Mouse (Mus musculus) midbrain, embryonic 14.5 days (tissue): Measurements from ENCODE around the gene Pde4a. TPM values are rescaled to one million over a fixed set of nuclear protein-coding genes. Genes with fewer than 3 reads are reported as not detected.

Experiments
- ATAC-seq: fragments of 200-750 bp; cut with Nextera tagmentation; 2 replicates; pipeline ENCODE4 v1.8.0; 2017; ENCODE audit warnings: moderate number of reproducible peaks, moderate library complexity; ENCODE audit not compliant: low FRiP score, low TSS enrichment
- DNase-seq: peaks from one replicate; pipeline ENCODE4 v3.0.0-alpha.2; 2015
- H3K27ac ChIP-seq: fragments of 300-500 bp; sonication (generic); replicated peaks from 2 replicates; pipeline ENCODE4 v1.5.1; 2014; ENCODE audit warnings: mild to moderate bottlenecking, low read depth, low read length, moderate library complexity
- H3K27me3 ChIP-seq: fragments of 300-500 bp; sonication (generic); 2 replicates; pipeline ENCODE4 v1.6.1; 2014; ENCODE audit warnings: low read length, control low read depth, mixed read lengths; ENCODE audit not compliant: control insufficient read depth, insufficient read depth
- H3K36me3 ChIP-seq: fragments of 300-500 bp; sonication (generic); 2 replicates; pipeline ENCODE4 v1.6.1; 2014; ENCODE audit warnings: low read length, control low read depth; ENCODE audit not compliant: control insufficient read depth, insufficient read depth
- H3K4me1 ChIP-seq: fragments of 300-500 bp; sonication (generic); 2 replicates; pipeline ENCODE4 v1.6.1; 2014; ENCODE audit warnings: mild to moderate bottlenecking, antibody characterized with exemption, low read length, control low read depth; ENCODE audit not compliant: control insufficient read depth, insufficient read depth
- H3K4me2 ChIP-seq: fragments of 300-500 bp; sonication (generic); 2 replicates; pipeline ENCODE4 v1.6.1; 2014; ENCODE audit warnings: mild to moderate bottlenecking, low read length, moderate library complexity
- H3K4me3 ChIP-seq: fragments of 300-500 bp; sonication (generic); replicated peaks from 2 replicates; pipeline ENCODE4 v1.5.1; 2014; ENCODE audit warnings: low read depth, low read length
- H3K9ac ChIP-seq: fragments of 300-500 bp; sonication (generic); replicated peaks from 2 replicates; pipeline ENCODE4 v1.6.1; 2014; ENCODE audit warnings: mild to moderate bottlenecking, low read length, moderate library complexity
- H3K9me3 ChIP-seq: fragments of 300-500 bp; sonication (generic); 2 replicates; pipeline ENCODE4 v1.6.1; 2016; ENCODE audit warnings: low read length, control low read depth, mixed read lengths; ENCODE audit not compliant: control insufficient read depth
- WGBS: fragments of 180-500 bp; shearing (Covaris S2); extraction: QIAGEN DNeasy Blood & Tissue Kit; methylation state at CpG from one replicate; pipeline ENCODE4 v1.1.7; 2014; 5-methylcytosine and 5-hydroxymethylcytosine counted together
- polyA plus RNA-seq: library from polyadenylated mRNA; unstranded; fragments of >200 nt; fragmentation: Nextera tagmentation; extraction: Ambion mirVana; gene quantifications from 2 replicates; pipeline ENCODE4 v1.2.1, GENCODE M21; 2014

The Pde4a gene
- polyA plus RNA-seq, 1 experiment from 2014 or later: 28.4 TPM

DNA sequence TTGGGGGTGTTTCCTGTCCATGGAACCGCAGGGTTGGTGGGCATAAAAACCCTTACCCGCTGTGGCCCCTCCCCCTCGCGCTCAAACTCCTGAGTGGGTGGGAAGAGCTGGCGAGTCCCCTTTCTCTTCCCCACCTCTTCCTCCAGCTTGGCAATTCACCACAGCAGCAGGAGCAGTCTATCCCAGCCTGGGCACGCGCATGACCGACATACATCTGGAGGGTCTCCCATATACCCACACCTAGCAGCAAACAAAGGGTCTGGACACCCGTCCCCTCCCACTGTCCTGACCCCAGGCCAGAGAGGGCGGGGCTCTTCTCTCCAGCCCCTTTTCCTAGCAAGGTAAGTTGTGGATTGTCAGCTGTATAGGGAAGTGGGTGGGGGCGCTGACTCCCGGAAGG lies 12.2 kb upstream of the Pde4a start:
- DNase-seq (no peak), ATAC-seq (no peak)
- Histone ChIP-seq H3K36me3 (no peaks in the 10 kb centered on the region), H3K27me3 (peaks cover 9% of the 10 kb centered on the region; the same call in 1 of the 2 replicates), H3K4me1 (peaks cover 10% of the 10 kb centered on the region), H3K9ac (no peak overlapping the region), H3K9me3 (no peaks in the 10 kb centered on the region), H3K4me2 (peak overlapping the region; percentile 30), H3K4me3 (0 out of 2 replicates have a peak overlapping the region, but pooled peaks have one; percentile 7), H3K27ac (no peak overlapping the region)
- WGBS: 9% methylated on average over 12 of the region's 12 CpGs

DNA sequence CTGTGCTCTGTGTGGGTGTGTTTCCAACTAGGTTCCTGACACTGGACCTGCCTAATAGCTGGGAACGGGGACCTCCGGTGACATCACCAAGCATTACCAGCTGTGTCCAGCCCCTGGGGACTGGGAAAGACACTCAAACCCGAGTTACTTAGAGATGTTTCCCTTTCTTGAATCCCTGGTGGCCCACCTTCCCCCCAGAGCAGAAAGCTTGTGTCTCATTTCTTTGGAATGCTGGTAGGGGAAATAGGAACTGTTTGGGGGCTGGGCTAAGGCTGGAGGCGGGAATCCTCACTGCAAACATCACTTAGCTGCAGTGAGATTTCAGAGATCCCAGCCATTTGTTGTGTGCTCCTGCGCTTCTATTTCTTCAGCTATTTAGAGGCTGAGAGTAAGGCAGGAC lies 11.7 kb upstream of the Pde4a start:
- no peak overlapping the region for H3K4me3 ChIP-seq

GRCm38 (mm10) chr9:21154787-21155186 lies 10.7 kb upstream of the Pde4a start:
- 83% methylated on average over 3 of the region's 3 CpGs for WGBS
- Histone ChIP-seq H3K4me2 (no peak overlapping the region), H3K9ac (no peak overlapping the region), H3K4me1 (no peaks in the 10 kb centered on the region), H3K27me3 (peaks cover 9% of the 10 kb centered on the region; the same call in 1 of the 2 replicates), H3K4me3 (no peak overlapping the region), H3K27ac (no peak overlapping the region), H3K9me3 (no peaks in the 10 kb centered on the region), H3K36me3 (no peaks in the 10 kb centered on the region)
- ATAC-seq (no peak), DNase-seq (no peak)

More for the DNA sequence above, 11.7 kb upstream of the Pde4a start:
- peaks cover 9% of the 10 kb centered on the region; the same call in 1 of the 2 replicates for H3K27me3 ChIP-seq
- no peak overlapping the region for H3K9ac ChIP-seq
- H3K4me1 ChIP-seq: peaks cover 5% of the 10 kb centered on the region
- no peaks in the 10 kb centered on the region for H3K36me3 ChIP-seq
- WGBS: 19% methylated on average over 5 of the region's 5 CpGs
- DNase-seq: no peak
- ATAC-seq: no peak
- no peaks in the 10 kb centered on the region for H3K9me3 ChIP-seq
- peak overlapping the region; percentile 30 for H3K4me2 ChIP-seq
- H3K27ac ChIP-seq: no peak overlapping the region

GRCm38 (mm10) chr9:21161209-21161909 lies 4.2 kb upstream of the Pde4a start:
- ATAC-seq (peak; percentile 58; the same call in 1 of the 2 replicates), DNase-seq (peak; percentile 93)
- Histone ChIP-seq H3K4me3 (peak overlapping the region; percentile 45), H3K9me3 (no peaks in the 10 kb centered on the region), H3K9ac (peak overlapping the region; percentile 65), H3K4me1 (no peaks in the 10 kb centered on the region; the same call in 1 of the 2 replicates), H3K27ac (no peak overlapping the region), H3K27me3 (peaks cover 45% of the 10 kb centered on the region), H3K36me3 (no peaks in the 10 kb centered on the region), H3K4me2 (peak overlapping the region; percentile 66)
- under 1% methylated on average over 52 of the region's 52 CpGs for WGBS

- Histone ChIP-seq H3K9ac (no peak overlapping the region), H3K4me3 (no peak overlapping the region), H3K27me3 (peaks cover 55% of the 10 kb centered on the region), H3K27ac (no peak overlapping the region), H3K9me3 (no peaks in the 10 kb centered on the region), H3K36me3 (no peaks in the 10 kb centered on the region), H3K4me2 (no peak overlapping the region), H3K4me1 (no peaks in the 10 kb centered on the region; the same call in 1 of the 2 replicates)
- DNase-seq (no peak), ATAC-seq (no peak)
- WGBS: 34% methylated on average over 11 of the region's 11 CpGs
These were observed 2.1 kb upstream of the Pde4a start for GRCm38 (mm10) chr9:21163086-21164050.

DNA sequence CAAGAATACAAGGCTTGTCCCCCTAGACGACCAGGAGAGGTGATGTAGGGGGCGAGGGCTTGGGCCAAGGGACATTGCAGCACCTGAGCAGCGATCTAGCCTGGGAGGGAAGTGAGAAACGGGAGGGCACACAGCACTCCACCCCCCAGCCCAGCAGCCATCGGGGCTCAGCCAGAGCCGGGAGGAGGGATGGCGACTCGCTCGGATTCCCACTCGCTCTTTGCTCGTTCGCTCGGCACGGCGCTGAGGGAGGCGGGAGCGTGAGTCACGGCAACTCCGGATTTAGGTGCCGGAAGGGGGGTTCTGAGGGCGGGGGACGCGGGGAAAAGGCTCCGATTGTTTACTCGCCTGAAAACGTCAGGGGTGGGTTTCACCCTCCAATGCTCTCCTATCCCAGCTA lies 1.4 kb upstream of the Pde4a start:
- H3K4me1 ChIP-seq: no peaks in the 10 kb centered on the region; the same call in 1 of the 2 replicates
- H3K4me3 ChIP-seq: no peak overlapping the region
- no peak for ATAC-seq
- H3K27ac ChIP-seq: no peak overlapping the region
- 1% methylated on average over 26 of the region's 26 CpGs for WGBS
- no peak for DNase-seq
- H3K27me3 ChIP-seq: peaks cover 55% of the 10 kb centered on the region
- no peaks in the 10 kb centered on the region for H3K9me3 ChIP-seq
- H3K4me2 ChIP-seq: peak overlapping the region; percentile 36
- no peaks in the 10 kb centered on the region for H3K36me3 ChIP-seq
- H3K9ac ChIP-seq: no peak overlapping the region

DNA sequence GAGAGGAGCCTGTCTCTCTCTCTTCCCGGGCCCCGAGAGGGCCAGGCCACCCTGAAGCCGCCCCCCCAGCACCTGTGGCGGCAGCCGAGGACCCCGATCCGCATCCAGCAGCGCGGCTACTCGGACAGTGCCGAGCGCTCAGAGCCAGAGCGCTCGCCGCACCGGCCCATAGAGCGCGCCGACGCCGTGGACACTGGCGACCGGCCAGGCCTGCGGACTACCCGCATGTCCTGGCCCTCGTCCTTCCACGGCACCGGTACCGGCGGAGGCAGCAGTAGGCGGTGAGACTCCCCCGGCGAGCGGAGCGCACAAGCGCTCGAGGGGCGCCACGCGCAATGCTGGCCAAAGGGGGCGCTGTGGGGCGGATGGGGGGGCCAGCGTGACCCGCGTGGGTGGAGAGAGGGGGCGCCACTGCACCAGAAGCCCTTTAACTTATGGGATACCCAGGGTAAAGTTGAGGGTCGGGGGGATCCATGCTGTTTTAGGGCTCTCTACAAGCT lies 488 bp downstream of the Pde4a start:
- Histone ChIP-seq H3K27me3 (peaks cover 55% of the 10 kb centered on the region), H3K9me3 (no peaks in the 10 kb centered on the region), H3K4me2 (peak overlapping the region; percentile 63), H3K9ac (peak overlapping the region; percentile 36; the same call in 1 of the 2 replicates), H3K4me1 (no peaks in the 10 kb centered on the region; the same call in 1 of the 2 replicates), H3K27ac (no peak overlapping the region), H3K36me3 (no peaks in the 10 kb centered on the region), H3K4me3 (peak overlapping the region; percentile 39)
- DNase-seq: peak; percentile 55
- no peak for ATAC-seq
- 1% methylated on average over 47 of the region's 47 CpGs for WGBS

DNA sequence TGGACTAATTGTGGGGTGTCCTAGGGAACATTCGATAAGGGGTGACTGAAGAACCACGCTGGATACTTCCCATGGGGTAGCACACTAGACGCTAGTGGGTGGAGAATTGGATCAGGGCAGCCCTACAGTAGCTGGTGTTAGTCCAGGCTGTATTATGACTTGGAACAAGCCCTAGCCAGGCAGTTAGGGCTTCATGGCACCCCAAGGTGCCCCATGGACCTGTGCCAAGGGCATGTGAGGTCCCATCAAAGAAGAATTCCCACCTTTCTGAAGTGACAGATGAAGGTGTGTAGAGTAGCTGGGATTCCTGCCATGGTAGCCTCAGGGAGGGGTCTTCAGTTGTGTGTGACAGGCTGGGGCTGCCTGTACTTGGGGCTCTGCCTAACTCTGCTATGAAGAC lies 1.0 kb downstream of the Pde4a start:
- Histone ChIP-seq H3K4me2 (peak overlapping the region; percentile 63), H3K36me3 (no peaks in the 10 kb centered on the region), H3K27me3 (peaks cover 54% of the 10 kb centered on the region), H3K9me3 (no peaks in the 10 kb centered on the region), H3K4me1 (no peaks in the 10 kb centered on the region; the same call in 1 of the 2 replicates), H3K9ac (no peak overlapping the region; the same call in 1 of the 2 replicates), H3K4me3 (peak overlapping the region; percentile 39), H3K27ac (no peak overlapping the region)
- DNase-seq (no peak), ATAC-seq (no peak)
- 39% methylated on average over 3 of the region's 3 CpGs for WGBS
